Mouse (Mus musculus) hindbrain, embryonic 13.5 days (tissue): ENCODE measurements at regions not wholly inside any gene's neighbourhood (a gene's known extent, or its start where the extent isn't known, plus 50 kb on each side); places are given as distances from the start of the nearest gene placed in this dataset.

Experiments used
- ATAC-seq: fragments of 200-750 bp; cut with Nextera tagmentation; 2 replicates; pipeline ENCODE4 v1.8.0; 2017; ENCODE audit warnings: moderate TSS enrichment; ENCODE audit not compliant: low FRiP score
- H3K27ac ChIP-seq: fragments of 300-500 bp; sonication (generic); 2 replicates; pipeline ENCODE4 v1.5.1; 2015; ENCODE audit warnings: inconsistent platforms, mild to moderate bottlenecking, moderate library complexity
- H3K27me3 ChIP-seq: fragments of 300-500 bp; sonication (generic); 2 replicates; pipeline ENCODE4 v1.6.1; 2015; ENCODE audit warnings: mild to moderate bottlenecking, inconsistent platforms
- H3K36me3 ChIP-seq: fragments of 300-500 bp; sonication (generic); 2 replicates; pipeline ENCODE4 v1.6.1; 2015; ENCODE audit warnings: mild to moderate bottlenecking, inconsistent platforms
- H3K4me1 ChIP-seq: fragments of 300-500 bp; sonication (generic); replicated peaks from 2 replicates; pipeline ENCODE4 v1.6.1; 2015; ENCODE audit warnings: inconsistent platforms
- H3K4me2 ChIP-seq: fragments of 300-500 bp; sonication (generic); 2 replicates; pipeline ENCODE4 v1.6.1; 2015; ENCODE audit warnings: inconsistent platforms, mild to moderate bottlenecking, moderate library complexity
- H3K4me3 ChIP-seq: fragments of 300-500 bp; sonication (generic); 2 replicates; pipeline ENCODE4 v1.5.1; 2015; ENCODE audit warnings: mild to moderate bottlenecking, inconsistent platforms
- H3K9ac ChIP-seq: fragments of 300-500 bp; sonication (generic); 2 replicates; pipeline ENCODE4 v1.6.1; 2015; ENCODE audit warnings: mild to moderate bottlenecking, inconsistent platforms
- H3K9me3 ChIP-seq: fragments of 300-500 bp; sonication (generic); 2 replicates; pipeline ENCODE4 v1.6.1; 2016; ENCODE audit warnings: inconsistent platforms
- WGBS: fragments of 180-500 bp; shearing (Covaris S2); methylation state at CpG from one replicate; pipeline ENCODE4 v1.1.7; 2015; 5-methylcytosine and 5-hydroxymethylcytosine counted together

GRCm38 (mm10) chr14:100792094-100792493, 408.0 kb downstream of the Prr30 start:
- no peak for ATAC-seq
- H3K36me3 ChIP-seq, result no peaks in the 10 kb centered on the region

GRCm38 (mm10) chr14:100781882-100782281, 418.2 kb downstream of the Prr30 start:
- 76% methylated on average over 3 of the region's 3 CpGs for WGBS
- Histone ChIP-seq H3K9ac (no peak overlapping the region), H3K4me3 (no peak overlapping the region), H3K9me3 (no peaks in the 10 kb centered on the region), H3K4me1 (no peaks in the 10 kb centered on the region), H3K4me2 (no peak overlapping the region), H3K36me3 (no peaks in the 10 kb centered on the region), H3K27ac (no peak overlapping the region), H3K27me3 (no peaks in the 10 kb centered on the region)
- no peak for ATAC-seq

More at GRCm38 (mm10) chr14:100792094-100792493, 408.0 kb downstream of the Prr30 start:
- no peak overlapping the region for H3K27ac ChIP-seq
- H3K9me3 ChIP-seq, result no peaks in the 10 kb centered on the region
- no peak overlapping the region for H3K4me3 ChIP-seq
- peaks cover 4% of the 10 kb centered on the region; the same call in 1 of the 2 replicates for H3K4me1 ChIP-seq
- H3K4me2 ChIP-seq, result no peak overlapping the region
- WGBS, result 76% methylated on average over 4 of the region's 4 CpGs
- H3K9ac ChIP-seq, result no peak overlapping the region
- H3K27me3 ChIP-seq, result no peaks in the 10 kb centered on the region

- WGBS, result 39% methylated on average over 2 of the region's 2 CpGs
- H3K9me3 ChIP-seq, result no peaks in the 10 kb centered on the region
- no peak overlapping the region for H3K4me2 ChIP-seq
- no peak overlapping the region for H3K4me3 ChIP-seq
- no peak overlapping the region for H3K9ac ChIP-seq
- H3K4me1 ChIP-seq, result peaks cover 21% of the 10 kb centered on the region
- H3K27me3 ChIP-seq, result no peaks in the 10 kb centered on the region
- no peak overlapping the region for H3K27ac ChIP-seq
- ATAC-seq, result no peak
- H3K36me3 ChIP-seq, result no peaks in the 10 kb centered on the region
Observed at GRCm38 (mm10) chr14:100753951-100754350, 446.2 kb downstream of the Prr30 start.

- 92% methylated on average over 10 of the region's 10 CpGs for WGBS
- Histone ChIP-seq H3K36me3 (no peaks in the 10 kb centered on the region), H3K9ac (no peak overlapping the region), H3K4me2 (no peak overlapping the region), H3K27me3 (no peaks in the 10 kb centered on the region), H3K4me1 (peaks cover 21% of the 10 kb centered on the region), H3K4me3 (no peak overlapping the region), H3K27ac (no peak overlapping the region), H3K9me3 (no peaks in the 10 kb centered on the region)
- ATAC-seq, result no peak
Observed at GRCm38 (mm10) chr14:100752746-100753145, 447.4 kb downstream of the Prr30 start.

- H3K36me3 ChIP-seq, result no peaks in the 10 kb centered on the region
- H3K4me3 ChIP-seq, result peak overlapping the region; percentile 40
- peak overlapping the region; percentile 70 for H3K9ac ChIP-seq
- H3K27ac ChIP-seq, result peak overlapping the region; percentile 83
- ATAC-seq, result peak; percentile 97
- no peaks in the 10 kb centered on the region for H3K9me3 ChIP-seq
- WGBS, result 6% methylated on average over 19 of the region's 19 CpGs
- H3K4me1 ChIP-seq, result peaks cover 21% of the 10 kb centered on the region
- H3K27me3 ChIP-seq, result no peaks in the 10 kb centered on the region
- H3K4me2 ChIP-seq, result peak overlapping the region; percentile 61
Observed at GRCm38 (mm10) chr14:100749737-100750541, 450.2 kb downstream of the Prr30 start.

- H3K4me2 ChIP-seq, result no peak overlapping the region
- H3K4me3 ChIP-seq, result no peak overlapping the region
- no peak overlapping the region for H3K9ac ChIP-seq
- ATAC-seq, result no peak
- no peaks in the 10 kb centered on the region for H3K36me3 ChIP-seq
- no peak overlapping the region for H3K27ac ChIP-seq
- no peaks in the 10 kb centered on the region for H3K27me3 ChIP-seq
- no peaks in the 10 kb centered on the region; the same call in 1 of the 2 replicates for H3K9me3 ChIP-seq
- H3K4me1 ChIP-seq, result 0 out of 2 replicates have a peak, but pooled peaks cover 3% of the 10 kb centered on the region
- 60% methylated on average over 4 of the region's 4 CpGs for WGBS
Observed at GRCm38 (mm10) chr14:100735276-100735675, 450.8 kb upstream of the Klf12 start.

- Histone ChIP-seq H3K27ac (no peak overlapping the region), H3K4me1 (no peaks in the 10 kb centered on the region), H3K36me3 (no peaks in the 10 kb centered on the region), H3K4me2 (no peak overlapping the region), H3K4me3 (no peak overlapping the region), H3K9ac (no peak overlapping the region), H3K9me3 (no peaks in the 10 kb centered on the region; the same call in 1 of the 2 replicates), H3K27me3 (no peaks in the 10 kb centered on the region)
- ATAC-seq, result no peak
- WGBS, result 87% methylated on average over 4 of the region's 4 CpGs
Observed at GRCm38 (mm10) chr14:100728433-100728832, 444.0 kb upstream of the Klf12 start.

- Histone ChIP-seq H3K9ac (no peak overlapping the region), H3K36me3 (no peaks in the 10 kb centered on the region), H3K27me3 (no peaks in the 10 kb centered on the region), H3K27ac (no peak overlapping the region), H3K4me1 (no peaks in the 10 kb centered on the region), H3K9me3 (no peaks in the 10 kb centered on the region), H3K4me3 (no peak overlapping the region), H3K4me2 (no peak overlapping the region)
- 69% methylated on average over 2 of the region's 2 CpGs for WGBS
- ATAC-seq, result no peak
Observed at GRCm38 (mm10) chr14:100727701-100728100, 443.2 kb upstream of the Klf12 start.

- 89% methylated on average over 8 of the region's 8 CpGs for WGBS
- H3K27ac ChIP-seq, result no peak overlapping the region
- no peaks in the 10 kb centered on the region for H3K36me3 ChIP-seq
- H3K4me2 ChIP-seq, result no peak overlapping the region
- no peak overlapping the region for H3K4me3 ChIP-seq
- peaks cover 4% of the 10 kb centered on the region for H3K4me1 ChIP-seq
- no peaks in the 10 kb centered on the region for H3K27me3 ChIP-seq
- ATAC-seq, result no peak
- no peaks in the 10 kb centered on the region for H3K9me3 ChIP-seq
- H3K9ac ChIP-seq, result no peak overlapping the region
Observed at GRCm38 (mm10) chr14:100724962-100725361, 440.5 kb upstream of the Klf12 start.

GRCm38 (mm10) chr14:100720667-100721066, 436.2 kb upstream of the Klf12 start:
- 0 out of 2 replicates have a peak, but pooled peaks cover 3% of the 10 kb centered on the region for H3K9me3 ChIP-seq
- WGBS, result 16% methylated on average over 1 of the region's 1 CpGs
- H3K27ac ChIP-seq, result peak overlapping the region; percentile 44; the same call in 1 of the 2 replicates
- H3K4me1 ChIP-seq, result peaks cover 9% of the 10 kb centered on the region
- no peaks in the 10 kb centered on the region for H3K27me3 ChIP-seq
- ATAC-seq, result peak; percentile 52; the same call in 1 of the 2 replicates
- H3K9ac ChIP-seq, result no peak overlapping the region
- H3K4me3 ChIP-seq, result no peak overlapping the region
- no peaks in the 10 kb centered on the region for H3K36me3 ChIP-seq
- H3K4me2 ChIP-seq, result no peak overlapping the region

GRCm38 (mm10) chr14:100714952-100715351, 430.5 kb upstream of the Klf12 start:
- 0 out of 2 replicates have a peak, but pooled peaks cover 3% of the 10 kb centered on the region for H3K9me3 ChIP-seq
- ATAC-seq, result 0 out of 2 replicates have a peak, but pooled peaks have one; percentile 25
- 43% methylated on average over 2 of the region's 2 CpGs for WGBS

GRCm38 (mm10) chr14:100713999-100714471, 429.6 kb upstream of the Klf12 start:
- Histone ChIP-seq H3K9me3 (0 out of 2 replicates have a peak, but pooled peaks cover 3% of the 10 kb centered on the region), H3K9ac (no peak overlapping the region), H3K27ac (peak overlapping the region; percentile 90), H3K4me2 (no peak overlapping the region), H3K4me1 (peaks cover 21% of the 10 kb centered on the region), H3K27me3 (no peaks in the 10 kb centered on the region), H3K4me3 (no peak overlapping the region), H3K36me3 (no peaks in the 10 kb centered on the region)
- WGBS, result 37% methylated on average over 4 of the region's 4 CpGs
- ATAC-seq, result peak; percentile 60

More at GRCm38 (mm10) chr14:100714952-100715351, 430.5 kb upstream of the Klf12 start:
- no peak overlapping the region for H3K4me3 ChIP-seq
- no peaks in the 10 kb centered on the region for H3K27me3 ChIP-seq
- H3K4me1 ChIP-seq, result peaks cover 26% of the 10 kb centered on the region
- no peaks in the 10 kb centered on the region for H3K36me3 ChIP-seq
- no peak overlapping the region for H3K4me2 ChIP-seq
- peak overlapping the region; percentile 90 for H3K27ac ChIP-seq
- no peak overlapping the region for H3K9ac ChIP-seq
